Mouse (Mus musculus): ENCODE measurements at regions not wholly inside any gene's neighbourhood (a gene's known extent, or its start where the extent isn't known, plus 50 kb on each side); places are given as distances from the start of the nearest gene placed in this dataset.

DNA sequence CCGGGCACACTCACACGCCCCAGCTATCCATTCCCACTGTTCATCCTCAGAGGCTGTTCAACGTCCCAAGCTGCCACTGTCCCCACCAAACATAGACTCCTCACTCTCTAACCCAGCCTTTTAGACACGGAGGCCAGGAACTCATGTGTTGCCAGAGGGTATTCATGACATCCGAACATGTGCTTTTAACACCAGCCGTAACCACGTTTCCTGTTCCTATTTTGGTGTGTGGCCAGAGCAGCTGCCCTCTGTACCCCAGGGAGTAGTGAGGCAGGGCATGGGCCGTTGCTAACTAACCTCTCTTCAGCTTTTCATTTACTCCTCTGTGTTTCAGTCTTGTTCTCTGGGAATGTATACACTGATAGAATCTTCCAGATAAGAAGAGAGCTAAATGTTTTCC, 156.2 kb downstream of the Glrx3 start:
- ATAC-seq (replicated peaks; ENCODE audit: insufficient number of reproducible peaks, insufficient read depth, low FRiP score, low read depth), result no peak
- WGBS, result 46% methylated on average over 8 of the region's 8 CpGs
- H3K9me3 ChIP-seq (replicated peaks), result no peaks in the 10 kb centered on the region
- no peak overlapping the region for H3K9ac ChIP-seq
- H3K27me3 ChIP-seq, result no peaks in the 10 kb centered on the region
- H3K4me1 ChIP-seq (replicated peaks), result no peaks in the 10 kb centered on the region
- H3K36me3 ChIP-seq, result no peaks in the 10 kb centered on the region
- H3K27ac ChIP-seq, result no peak overlapping the region
- no peak overlapping the region for H3K4me2 ChIP-seq
- H3K4me3 ChIP-seq, result no peak overlapping the region

DNA sequence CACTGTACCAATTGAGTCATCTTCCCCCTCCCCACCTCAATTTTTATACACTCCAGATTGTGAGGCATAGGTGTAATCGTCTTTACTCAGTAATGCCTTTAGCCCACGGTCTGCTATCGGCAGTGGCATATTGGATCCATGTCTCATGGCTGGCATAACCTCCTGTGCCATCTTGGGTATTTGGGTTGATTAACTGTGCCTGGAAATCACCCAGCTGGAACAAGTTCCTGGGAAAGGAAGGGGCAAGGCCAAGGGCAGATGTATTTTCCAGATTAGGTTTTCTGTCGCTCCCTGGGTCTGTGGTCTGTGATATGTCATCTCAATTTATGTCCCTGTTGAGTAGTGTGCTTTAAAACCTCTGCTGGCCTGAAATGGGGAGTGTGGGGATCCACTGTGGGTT, 158.2 kb downstream of the Glrx3 start:
- Histone ChIP-seq H3K27ac (no peak overlapping the region), H3K27me3 (0 out of 2 replicates have a peak, but pooled peaks cover under 1% of the 10 kb centered on the region), H3K4me2 (no peak overlapping the region), H3K9ac (no peak overlapping the region), H3K9me3 (replicated peaks) (no peaks in the 10 kb centered on the region), H3K4me1 (replicated peaks) (no peaks in the 10 kb centered on the region), H3K4me3 (no peak overlapping the region), H3K36me3 (no peaks in the 10 kb centered on the region)
- ATAC-seq (replicated peaks; ENCODE audit: insufficient number of reproducible peaks, insufficient read depth, low FRiP score, low read depth), result no peak
- 73% methylated on average over 4 of the region's 4 CpGs for WGBS

DNA sequence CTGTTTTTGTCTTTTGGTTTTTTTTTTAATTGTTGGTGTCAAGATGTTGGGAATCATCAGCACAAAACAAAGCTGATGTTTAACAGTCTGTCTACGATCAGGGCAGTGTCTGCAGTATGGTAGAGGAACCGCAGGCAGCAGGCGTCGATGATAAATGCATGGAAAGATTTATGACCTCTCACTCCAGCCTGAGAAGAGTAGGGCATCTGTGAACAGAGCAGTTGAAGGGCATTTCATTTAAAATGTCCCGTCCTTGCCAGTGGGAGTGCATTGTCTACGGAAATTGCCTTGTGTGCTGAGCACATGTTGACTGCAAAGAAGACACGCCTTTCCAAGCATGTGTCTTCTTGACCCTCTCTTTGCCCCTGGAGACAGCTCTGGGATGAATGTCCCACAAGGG, 158.7 kb downstream of the Glrx3 start:
- 0 out of 2 replicates have a peak, but pooled peaks cover 4% of the 10 kb centered on the region for H3K27me3 ChIP-seq
- no peak overlapping the region for H3K27ac ChIP-seq
- no peak overlapping the region for H3K9ac ChIP-seq
- ATAC-seq (replicated peaks; ENCODE audit: insufficient number of reproducible peaks, insufficient read depth, low FRiP score, low read depth), result no peak
- H3K4me2 ChIP-seq, result no peak overlapping the region
- 69% methylated on average over 7 of the region's 7 CpGs for WGBS
- no peaks in the 10 kb centered on the region for H3K4me1 ChIP-seq (replicated peaks)
- no peak overlapping the region for H3K4me3 ChIP-seq
- no peaks in the 10 kb centered on the region for H3K9me3 ChIP-seq (replicated peaks)
- no peaks in the 10 kb centered on the region for H3K36me3 ChIP-seq

DNA sequence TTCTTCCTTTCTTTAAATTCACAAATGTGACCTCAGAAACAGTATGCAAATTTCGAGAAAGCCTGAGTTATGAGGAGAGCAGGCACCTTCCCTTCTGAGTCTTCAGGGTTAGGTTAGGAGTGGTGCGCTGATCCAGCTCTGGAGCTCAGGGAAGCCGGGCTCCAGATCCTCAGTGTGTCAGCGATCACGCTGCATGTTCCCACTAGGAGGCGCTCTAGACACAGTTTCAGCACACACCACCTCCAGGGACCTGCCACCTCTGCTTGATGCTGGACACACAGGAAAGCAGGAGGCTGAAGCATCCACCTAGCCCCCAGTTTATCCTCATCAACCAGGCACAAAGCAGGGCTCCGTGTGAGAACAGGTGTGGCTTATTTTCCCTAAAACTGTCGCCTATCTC, 165.6 kb downstream of the Glrx3 start:
- no peak for ATAC-seq (replicated peaks; ENCODE audit: insufficient number of reproducible peaks, insufficient read depth, low FRiP score, low read depth)
- Histone ChIP-seq H3K36me3 (no peaks in the 10 kb centered on the region), H3K9me3 (replicated peaks) (no peaks in the 10 kb centered on the region), H3K4me2 (no peak overlapping the region), H3K27me3 (peaks cover 25% of the 10 kb centered on the region), H3K9ac (no peak overlapping the region), H3K27ac (no peak overlapping the region), H3K4me3 (no peak overlapping the region), H3K4me1 (replicated peaks) (no peaks in the 10 kb centered on the region)
- 6% methylated on average over 8 of the region's 8 CpGs for WGBS

DNA sequence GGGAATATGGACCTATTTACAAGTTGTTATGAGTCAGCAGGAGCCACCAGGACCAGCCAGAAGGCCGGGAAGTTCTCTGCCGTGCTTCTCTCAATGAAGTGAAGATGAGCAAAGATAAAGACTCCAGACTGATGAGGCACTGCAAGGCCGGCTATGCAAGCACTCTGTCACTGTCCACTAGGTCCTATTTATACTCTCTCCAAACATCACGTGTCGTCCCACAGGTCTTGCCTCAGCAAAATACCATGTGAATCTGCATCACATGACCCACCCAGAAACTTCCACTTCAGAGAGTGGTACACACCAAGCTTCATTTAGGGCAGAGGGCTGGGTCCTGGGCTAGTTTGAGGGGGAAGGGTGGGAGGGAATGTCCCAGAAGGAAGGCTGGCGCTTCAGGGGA, 172.3 kb downstream of the Glrx3 start:
- H3K27me3 ChIP-seq, result peaks cover 5% of the 10 kb centered on the region; the same call in 1 of the 2 replicates
- H3K4me2 ChIP-seq, result no peak overlapping the region
- no peak overlapping the region for H3K4me3 ChIP-seq
- no peak overlapping the region for H3K27ac ChIP-seq
- no peaks in the 10 kb centered on the region for H3K9me3 ChIP-seq (replicated peaks)
- no peaks in the 10 kb centered on the region for H3K36me3 ChIP-seq
- peaks cover 6% of the 10 kb centered on the region; the same call in 1 of the 2 replicates for H3K4me1 ChIP-seq (replicated peaks)
- ATAC-seq (replicated peaks; ENCODE audit: insufficient number of reproducible peaks, insufficient read depth, low FRiP score, low read depth), result no peak
- H3K9ac ChIP-seq, result no peak overlapping the region
- WGBS, result 28% methylated on average over 6 of the region's 6 CpGs

DNA sequence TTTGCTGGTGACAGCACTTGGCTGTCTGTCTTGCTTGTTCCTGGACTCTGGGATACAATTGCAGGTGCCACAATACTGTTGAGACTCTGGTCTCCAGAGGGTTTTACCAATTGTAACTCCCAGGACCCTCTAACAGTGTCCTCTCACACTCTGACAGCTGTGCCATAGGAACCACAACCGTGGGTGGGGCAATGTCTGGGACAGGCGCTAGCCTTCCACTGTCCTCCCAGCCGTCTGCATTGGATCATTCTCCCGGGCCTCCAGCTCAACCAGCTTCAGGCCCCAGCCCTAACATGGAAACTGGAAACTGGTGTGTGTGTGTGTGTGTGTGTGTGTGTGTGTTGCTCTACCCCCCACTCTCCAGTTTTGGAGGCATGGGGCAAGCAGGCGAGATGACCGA, 173.9 kb downstream of the Glrx3 start:
- H3K4me1 ChIP-seq (replicated peaks), result peaks cover 6% of the 10 kb centered on the region; the same call in 1 of the 2 replicates
- H3K9ac ChIP-seq, result no peak overlapping the region
- no peak overlapping the region for H3K4me3 ChIP-seq
- H3K27me3 ChIP-seq, result no peaks in the 10 kb centered on the region; the same call in 1 of the 2 replicates
- H3K36me3 ChIP-seq, result no peaks in the 10 kb centered on the region
- no peaks in the 10 kb centered on the region for H3K9me3 ChIP-seq (replicated peaks)
- WGBS, result 48% methylated on average over 6 of the region's 6 CpGs
- H3K27ac ChIP-seq, result no peak overlapping the region
- no peak for ATAC-seq (replicated peaks; ENCODE audit: insufficient number of reproducible peaks, insufficient read depth, low FRiP score, low read depth)
- no peak overlapping the region for H3K4me2 ChIP-seq

DNA sequence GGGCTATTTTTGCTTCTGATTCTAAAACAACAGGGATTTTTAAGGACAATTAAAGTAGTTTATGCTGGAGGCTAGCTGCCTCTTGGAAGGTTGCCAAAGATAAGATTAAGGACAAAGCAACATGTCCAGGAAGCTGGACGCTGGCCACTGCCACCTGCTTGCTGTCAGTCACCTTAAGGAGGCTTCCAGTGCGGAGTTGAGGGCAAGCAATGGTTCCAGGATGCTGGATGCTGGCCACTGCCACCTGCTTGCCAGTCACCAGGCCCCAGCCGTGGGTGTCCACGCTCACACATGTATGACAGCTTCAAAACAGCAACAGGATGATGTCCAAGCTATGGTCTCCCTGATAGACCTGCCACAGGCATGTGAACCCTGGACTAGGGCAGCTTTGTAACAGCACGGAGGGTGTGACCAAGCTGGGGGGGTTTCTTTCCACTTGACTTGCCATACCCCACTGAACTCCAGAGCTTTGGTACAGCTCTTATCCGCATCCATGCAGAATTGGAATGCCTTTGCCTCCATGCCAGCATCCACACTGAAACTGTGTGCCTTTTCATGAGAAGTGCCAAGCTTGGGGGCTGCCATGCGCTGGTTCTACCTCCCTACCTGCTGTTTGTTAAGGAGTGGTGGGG, 174.6 kb downstream of the Glrx3 start:
- no peak overlapping the region for H3K9ac ChIP-seq
- no peak for ATAC-seq (replicated peaks; ENCODE audit: insufficient number of reproducible peaks, insufficient read depth, low FRiP score, low read depth)
- no peaks in the 10 kb centered on the region for H3K27me3 ChIP-seq
- no peak overlapping the region for H3K4me3 ChIP-seq
- no peaks in the 10 kb centered on the region for H3K9me3 ChIP-seq (replicated peaks)
- H3K4me1 ChIP-seq (replicated peaks), result peaks cover 6% of the 10 kb centered on the region; the same call in 1 of the 2 replicates
- 53% methylated on average over 7 of the region's 7 CpGs for WGBS
- no peaks in the 10 kb centered on the region for H3K36me3 ChIP-seq
- no peak overlapping the region for H3K27ac ChIP-seq
- no peak overlapping the region for H3K4me2 ChIP-seq

DNA sequence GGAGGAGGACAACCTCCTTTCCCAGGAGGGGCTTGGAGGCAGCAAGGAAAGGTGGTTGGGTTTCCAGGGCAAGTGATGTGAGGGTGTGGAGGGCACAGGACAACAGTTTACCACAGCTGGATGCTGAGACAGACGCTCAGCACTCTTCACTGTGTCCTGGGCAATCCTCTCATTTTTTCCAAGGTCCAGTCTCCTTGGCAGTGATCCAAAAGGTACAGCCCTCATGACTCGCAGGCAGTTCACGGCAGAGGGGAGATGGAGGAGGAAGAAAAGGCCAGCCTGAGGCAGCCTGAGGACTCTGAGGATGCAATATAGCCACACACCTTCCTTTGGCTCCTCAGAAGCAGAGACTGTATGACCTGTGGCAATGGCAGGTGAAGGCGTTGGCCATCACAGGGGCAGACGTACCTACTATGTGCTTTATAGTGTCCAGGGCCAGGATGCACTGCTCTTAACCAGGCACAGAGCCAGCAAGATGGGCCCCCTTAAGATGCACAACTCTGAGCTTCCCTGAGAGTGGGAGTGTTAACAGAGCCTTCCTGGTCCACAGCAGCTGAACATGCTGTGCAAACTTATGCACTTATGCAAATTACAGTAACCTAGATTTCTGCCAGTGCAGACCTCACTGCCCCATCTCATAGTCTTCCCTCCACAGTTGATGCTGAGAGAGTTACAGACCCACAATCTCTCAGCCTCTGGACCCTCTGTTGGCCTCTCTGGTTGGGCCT, 181.2 kb downstream of the Glrx3 start:
- no peak; the same call in 1 of the 2 replicates for ATAC-seq (replicated peaks; ENCODE audit: insufficient number of reproducible peaks, insufficient read depth, low FRiP score, low read depth)
- Histone ChIP-seq H3K4me3 (no peak overlapping the region), H3K27me3 (no peaks in the 10 kb centered on the region), H3K9ac (no peak overlapping the region), H3K4me2 (no peak overlapping the region), H3K36me3 (no peaks in the 10 kb centered on the region), H3K27ac (no peak overlapping the region), H3K4me1 (replicated peaks) (no peaks in the 10 kb centered on the region), H3K9me3 (replicated peaks) (no peaks in the 10 kb centered on the region)
- 50% methylated on average over 5 of the region's 5 CpGs for WGBS

DNA sequence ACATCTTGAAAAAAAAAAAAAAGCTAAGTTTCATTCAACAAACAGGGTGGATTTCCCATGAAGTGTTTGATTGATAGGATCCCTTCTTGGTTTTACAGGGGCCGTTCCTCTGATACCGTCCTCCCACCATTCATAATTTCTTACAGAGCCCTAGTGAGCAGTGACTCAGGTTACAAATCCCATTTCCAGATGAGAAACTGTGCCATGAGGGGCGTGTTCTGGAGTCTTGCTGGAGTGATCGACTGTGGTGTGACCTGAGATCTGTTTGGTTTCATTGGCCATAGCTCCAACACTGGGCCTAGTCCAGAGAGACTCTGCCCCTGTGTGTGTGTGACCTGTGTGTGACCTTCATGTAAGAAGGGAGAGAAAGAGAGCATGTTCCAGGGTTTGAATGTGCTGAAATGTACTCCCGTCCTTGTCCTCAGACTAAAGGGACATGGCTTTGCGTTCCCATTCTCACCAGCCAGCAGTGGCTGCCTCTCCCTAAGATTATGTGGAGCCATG, 181.9 kb downstream of the Glrx3 start:
- H3K4me1 ChIP-seq (replicated peaks), result no peaks in the 10 kb centered on the region
- no peak overlapping the region for H3K4me3 ChIP-seq
- H3K9ac ChIP-seq, result no peak overlapping the region
- no peak overlapping the region for H3K4me2 ChIP-seq
- H3K9me3 ChIP-seq (replicated peaks), result no peaks in the 10 kb centered on the region
- H3K36me3 ChIP-seq, result no peaks in the 10 kb centered on the region
- H3K27me3 ChIP-seq, result no peaks in the 10 kb centered on the region
- 64% methylated on average over 6 of the region's 6 CpGs for WGBS
- no peak overlapping the region for H3K27ac ChIP-seq
- ATAC-seq (replicated peaks; ENCODE audit: insufficient number of reproducible peaks, insufficient read depth, low FRiP score, low read depth), result no peak

DNA sequence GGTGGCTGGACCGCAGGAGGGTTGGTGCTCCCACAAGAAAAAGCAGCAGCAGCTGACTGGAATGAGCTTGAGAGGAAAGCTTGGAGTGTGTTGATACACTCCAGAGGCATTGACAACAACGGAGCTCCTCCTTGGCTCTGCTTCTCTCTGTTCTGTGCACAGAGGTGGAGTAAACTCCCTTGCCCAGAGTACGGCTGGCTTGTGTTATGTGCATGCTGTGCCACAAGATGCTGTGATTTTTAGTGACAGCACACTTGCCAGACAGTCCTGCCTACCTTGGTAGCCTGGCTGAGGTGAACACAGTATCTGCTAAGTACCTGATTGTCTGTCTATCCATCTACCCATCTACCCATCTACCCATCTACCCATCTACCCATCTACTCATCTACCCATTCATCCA, 190.9 kb downstream of the Glrx3 start:
- Histone ChIP-seq H3K4me1 (replicated peaks) (no peaks in the 10 kb centered on the region), H3K9ac (no peak overlapping the region), H3K27me3 (no peaks in the 10 kb centered on the region), H3K4me3 (no peak overlapping the region), H3K36me3 (no peaks in the 10 kb centered on the region), H3K4me2 (no peak overlapping the region), H3K9me3 (replicated peaks) (no peaks in the 10 kb centered on the region), H3K27ac (no peak overlapping the region)
- 85% methylated on average over 3 of the region's 3 CpGs for WGBS
- no peak for ATAC-seq (replicated peaks; ENCODE audit: insufficient number of reproducible peaks, insufficient read depth, low FRiP score, low read depth)

DNA sequence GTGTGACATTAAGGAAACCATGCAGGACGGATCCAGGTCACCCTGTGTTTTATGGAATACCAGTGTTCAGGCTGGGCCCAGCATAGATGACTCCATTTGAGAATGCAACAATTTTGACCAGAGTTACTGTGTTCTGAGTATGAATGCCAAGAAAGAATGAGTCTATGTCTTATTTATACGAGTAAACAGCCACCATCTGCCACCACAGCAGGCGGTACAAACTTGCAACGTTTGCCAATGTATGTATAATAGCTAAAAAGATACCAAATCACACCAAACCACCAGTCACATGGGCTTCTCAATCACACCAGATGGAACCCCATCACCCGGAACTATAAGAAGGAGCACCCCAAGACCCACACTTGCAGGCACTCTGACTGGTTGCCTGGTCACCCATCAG, 192.1 kb downstream of the Glrx3 start:
- Histone ChIP-seq H3K4me3 (no peak overlapping the region), H3K9ac (no peak overlapping the region), H3K36me3 (no peaks in the 10 kb centered on the region), H3K27ac (no peak overlapping the region), H3K4me2 (no peak overlapping the region), H3K4me1 (replicated peaks) (no peaks in the 10 kb centered on the region), H3K27me3 (no peaks in the 10 kb centered on the region), H3K9me3 (replicated peaks) (no peaks in the 10 kb centered on the region)
- WGBS, result 87% methylated on average over 5 of the region's 5 CpGs
- no peak for ATAC-seq (replicated peaks; ENCODE audit: insufficient number of reproducible peaks, insufficient read depth, low FRiP score, low read depth)

DNA sequence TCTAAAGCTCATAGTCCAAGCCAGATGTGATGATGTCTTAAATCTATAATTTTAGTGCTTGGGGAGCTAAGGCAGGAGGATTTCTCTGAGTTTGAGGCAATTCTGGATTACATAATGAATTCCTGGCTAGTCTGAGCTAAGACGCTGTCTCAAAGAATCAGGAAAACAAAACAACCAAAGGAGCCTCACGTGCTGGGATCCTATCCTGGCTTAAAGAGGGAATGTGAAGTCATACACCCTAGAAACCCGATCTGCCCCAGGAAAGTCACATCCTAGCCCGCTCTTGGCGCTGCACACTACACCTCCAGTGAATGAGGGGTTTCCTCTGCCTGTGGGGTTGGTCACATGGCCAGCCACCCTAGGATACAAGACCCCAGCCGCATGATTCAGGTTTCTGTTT, 211.2 kb downstream of the Glrx3 start:
- no peaks in the 10 kb centered on the region for H3K4me1 ChIP-seq (replicated peaks)
- WGBS, result 51% methylated on average over 6 of the region's 6 CpGs

More for the DNA sequence above, 211.2 kb downstream of the Glrx3 start:
- no peaks in the 10 kb centered on the region for H3K9me3 ChIP-seq (replicated peaks)
- no peak overlapping the region for H3K27ac ChIP-seq
- H3K27me3 ChIP-seq, result no peaks in the 10 kb centered on the region
- no peak for ATAC-seq (replicated peaks; ENCODE audit: insufficient number of reproducible peaks, insufficient read depth, low FRiP score, low read depth)
- no peak overlapping the region for H3K9ac ChIP-seq
- no peak overlapping the region for H3K4me3 ChIP-seq
- no peaks in the 10 kb centered on the region for H3K36me3 ChIP-seq
- no peak overlapping the region for H3K4me2 ChIP-seq
